26 mouse cellular contexts compared by ENCODE assay signal in the genomic region with DNA sequence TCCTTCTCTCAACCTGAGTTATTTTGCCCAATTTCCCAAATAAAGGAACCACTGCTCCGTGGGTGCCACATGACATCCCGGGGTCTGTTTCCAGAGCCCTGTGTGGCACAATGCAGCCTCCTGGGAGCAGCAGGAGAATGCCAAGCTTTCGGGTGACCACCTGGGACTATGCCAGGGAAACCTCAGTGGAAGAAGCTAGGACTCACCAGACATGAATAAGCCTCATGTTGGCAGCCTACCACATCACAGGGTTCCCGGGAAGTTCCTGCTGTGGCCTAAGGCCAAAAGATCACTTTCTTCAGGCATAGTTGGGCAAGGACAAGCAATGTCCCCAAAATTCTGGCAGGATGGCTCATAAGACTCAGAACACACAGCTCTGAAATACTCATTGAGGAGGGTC.
"Had no signal": no experiment of that assay in that cellular context is flagged by ENCODE, and none has a peak within 500 bp of the region (broad histone marks: within the 10 kb centered on the region; RNA-seq: fewer than 3 reads in every experiment).

No protein-coding gene starts in this region.

- H3K9ac ChIP-seq: heart, embryonic 13.5 days; heart, embryonic 15.5 days; hindbrain, embryonic 15.5 days; kidney, embryonic 15.5 days; limb, embryonic 12.5 days; liver, embryonic 13.5 days; liver, embryonic 15.5 days had no signal

- H3K27ac ChIP-seq: heart, adult 2 months; heart, embryonic 13.5 days; heart, embryonic 15.5 days; hindbrain, embryonic 15.5 days; kidney, embryonic 15.5 days; kidney, postnatal 0 days; layer of hippocampus, adult 2 months; left cerebral cortex, adult 2 months; limb, embryonic 10.5 days; limb, embryonic 12.5 days; liver, embryonic 13.5 days; liver, embryonic 15.5 days had no signal

- DNase-seq: gastrocnemius, postnatal 14 days; gastrocnemius, postnatal 36 days; heart, adult 11 months; heart, adult 2 months; heart, postnatal 14 days; heart, postnatal 36 days; kidney, adult 11 months; kidney, adult 2 months; kidney, adult 9 months; kidney, postnatal 25 days; kidney, postnatal 4 days; liver; liver, embryonic 13.5 days had no signal

- H3K4me1 ChIP-seq: kidney, embryonic 15.5 days; liver, embryonic 13.5 days; liver, embryonic 15.5 days had no signal

- H3K9me3 ChIP-seq: heart, embryonic 13.5 days; heart, embryonic 15.5 days; hindbrain, embryonic 15.5 days; kidney, embryonic 15.5 days; limb, embryonic 10.5 days; limb, embryonic 12.5 days; liver, embryonic 13.5 days; liver, embryonic 15.5 days had no signal

- ATAC-seq: intestine, embryonic 16.5 days had no signal

- H3K4me3 ChIP-seq: heart, adult 2 months; heart, embryonic 13.5 days; heart, embryonic 15.5 days; hindbrain, embryonic 15.5 days; kidney, embryonic 15.5 days; layer of hippocampus, adult 2 months; left cerebral cortex, adult 2 months; limb, embryonic 10.5 days; limb, embryonic 12.5 days; liver, embryonic 13.5 days; liver, embryonic 15.5 days had no signal

- H3K4me2 ChIP-seq: heart, embryonic 11.5 days; heart, embryonic 13.5 days; heart, embryonic 15.5 days; hindbrain, embryonic 15.5 days; kidney, embryonic 15.5 days; limb, embryonic 12.5 days; liver, embryonic 11.5 days; liver, embryonic 13.5 days; liver, embryonic 15.5 days had no signal

- H3K27me3 ChIP-seq: heart, embryonic 13.5 days; heart, embryonic 15.5 days; hindbrain, embryonic 15.5 days; kidney, embryonic 15.5 days; limb, embryonic 12.5 days; liver, embryonic 13.5 days; liver, embryonic 15.5 days had no signal

- H3K36me3 ChIP-seq: heart, embryonic 13.5 days; heart, embryonic 15.5 days; hindbrain, embryonic 15.5 days; kidney, embryonic 15.5 days; limb, embryonic 10.5 days; limb, embryonic 12.5 days; liver, embryonic 13.5 days; liver, embryonic 15.5 days had no signal
